Mouse (Mus musculus) cerebellum, postnatal 36 days (tissue): Measurements from ENCODE around the gene Aldh2.
A peak's percentile ranks its signal among the peaks of the same experiment; 100 is the strongest.
"Not testable (repeated sequence)": the region's sequence is repeated elsewhere in the genome, so short reads cannot be mapped to it uniquely, and the experiment has no call there.

Source experiments
- DNase-seq, 2 experiments: peaks; one replicate each; pipeline ENCODE4 v3.0.0; 2021 to 2022; ENCODE audit warnings: mixed read lengths in 2 of 2

The Aldh2 gene

GRCm38 (mm10) chr5:121593451-121594401 lies at the start of gene Aldh2:
Gene Aldh2 (minus strand): TSS chr5:121593824.
- peak; percentile 51 to 65 for DNase-seq

- no peak for DNase-seq
Measured at GRCm38 (mm10) chr5:121639601-121640000, 46.0 kb upstream of the Aldh2 start.

GRCm38 (mm10) chr5:121637296-121637695 lies 43.7 kb upstream of the Aldh2 start:
- no peak for DNase-seq

GRCm38 (mm10) chr5:121634668-121635067 lies 41.0 kb upstream of the Aldh2 start:
- DNase-seq, result no peak

GRCm38 (mm10) chr5:121632804-121633203 lies 39.2 kb upstream of the Aldh2 start:
- DNase-seq, result no peak

GRCm38 (mm10) chr5:121631106-121631647 lies 37.6 kb upstream of the Aldh2 start:
- peak in 1 of 2 experiments; percentile 13 for DNase-seq

GRCm38 (mm10) chr5:121627871-121628270 lies 34.2 kb upstream of the Aldh2 start:
- peak; percentile 70 to 71 for DNase-seq

GRCm38 (mm10) chr5:121623241-121623640 lies 29.6 kb upstream of the Aldh2 start:
- no peak for DNase-seq

GRCm38 (mm10) chr5:121621102-121621501 lies 27.5 kb upstream of the Aldh2 start:
- DNase-seq, result no peak

- peak; percentile 86 to 88 for DNase-seq
Measured at GRCm38 (mm10) chr5:121618592-121619513, 25.2 kb upstream of the Aldh2 start, which contains the start of gene Acad12. Gene Acad12 (minus strand): TSS chr5:121618938.

- not testable (repeated sequence) for DNase-seq
Measured at GRCm38 (mm10) chr5:121614921-121615320, 21.3 kb upstream of the Aldh2 start.

- no peak for DNase-seq
Measured at GRCm38 (mm10) chr5:121612036-121612435, 18.4 kb upstream of the Aldh2 start.

GRCm38 (mm10) chr5:121609556-121610135 lies 16.0 kb upstream of the Aldh2 start:
- not testable (repeated sequence) for DNase-seq

GRCm38 (mm10) chr5:121606151-121606550 lies 12.5 kb upstream of the Aldh2 start:
- DNase-seq, result peak; percentile 70 to 76

- DNase-seq, result not testable (repeated sequence)
Measured at GRCm38 (mm10) chr5:121603815-121604214, 10.2 kb upstream of the Aldh2 start.

- peak; percentile 88 to 89 for DNase-seq
Measured at GRCm38 (mm10) chr5:121601547-121602299, 8.1 kb upstream of the Aldh2 start.

- DNase-seq, result no peak
Measured at GRCm38 (mm10) chr5:121598871-121599610, 5.4 kb upstream of the Aldh2 start.

GRCm38 (mm10) chr5:121597991-121598537 lies 4.4 kb upstream of the Aldh2 start:
- DNase-seq, result no peak

GRCm38 (mm10) chr5:121597332-121597731 lies 3.7 kb upstream of the Aldh2 start:
- DNase-seq, result no peak

GRCm38 (mm10) chr5:121596226-121596625 lies 2.6 kb upstream of the Aldh2 start:
- no peak for DNase-seq

GRCm38 (mm10) chr5:121595758-121596157 lies 2.1 kb upstream of the Aldh2 start:
- no peak for DNase-seq
